Comparison of ENCODE assay signal across 28 mouse cellular contexts in the genomic region with DNA sequence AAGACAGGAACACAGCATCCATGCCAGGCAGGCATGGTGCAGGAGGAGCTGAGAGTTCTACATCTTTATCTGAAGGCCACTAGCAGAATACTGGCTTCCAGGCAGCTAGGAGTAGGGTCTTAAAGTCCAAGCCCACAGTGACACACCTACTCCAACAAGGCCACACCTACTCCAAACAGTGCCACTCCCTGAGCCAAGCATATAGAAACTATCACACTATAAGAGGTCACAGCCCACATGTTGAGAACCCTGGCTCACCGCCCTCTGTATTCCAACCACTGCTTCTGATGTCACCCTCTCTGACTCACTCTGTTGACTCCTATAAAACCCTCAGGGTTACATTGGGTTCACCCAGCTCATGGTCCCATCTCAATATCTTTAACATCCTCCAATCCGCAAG. TPM values are rescaled to one million over a fixed set of nuclear protein-coding genes. Genes with fewer than 3 reads are reported as not detected.
DNase-seq lines count a peak whose midpoint lies in the region; ATAC-seq and TF ChIP-seq lines count a peak whose summit lies in the region.
"Had no signal": no experiment of that assay in that cellular context is flagged by ENCODE, and none has a peak within 500 bp of the region (broad histone marks: within the 10 kb centered on the region; RNA-seq: fewer than 3 reads in every experiment).

No protein-coding gene starts in this region.

- WGBS in lung, postnatal 0 days: 73% methylated on average over 2 of the region's 2 CpGs
- 70% methylated on average over 2 of the region's 2 CpGs for WGBS in large intestine, adult 2 months
- WGBS in thymus, adult 2 months: 96% methylated on average over 2 of the region's 2 CpGs

- 0 out of 2 replicates have a peak, but pooled peaks have one; percentile 22 for ATAC-seq in lung, postnatal 0 days
- ATAC-seq: forebrain, embryonic 15.5 days; inflammation-experienced regulatory T-cells, adult 6 months; midbrain, embryonic 13.5 days had no signal

- no peaks in the 10 kb centered on the region for H3K9me3 ChIP-seq in lung, postnatal 0 days (ENCODE audit: low read length)
- H3K9me3 ChIP-seq: embryonic facial prominence, embryonic 13.5 days; forebrain, embryonic 15.5 days; hindbrain, embryonic 12.5 days; limb, embryonic 15.5 days; liver, embryonic 15.5 days; midbrain, embryonic 13.5 days; neural tube, embryonic 12.5 days had no signal

- no peak for TF ChIP-seq EP300 in lung, postnatal 0 days (IDR thresholded peaks at IDR 0.05)

- H3K4me2 ChIP-seq in lung, postnatal 0 days (replicated peaks; ENCODE audit: low read depth, low read length): no peak overlapping the region
- H3K4me2 ChIP-seq: embryonic facial prominence, embryonic 13.5 days; forebrain, embryonic 15.5 days; heart, embryonic 11.5 days; hindbrain, embryonic 12.5 days; limb, embryonic 15.5 days; liver, embryonic 15.5 days; midbrain, embryonic 13.5 days; neural tube, embryonic 12.5 days had no signal

- H3K27me3 ChIP-seq in lung, postnatal 0 days (replicated peaks; ENCODE audit: insufficient read depth, low read length): no peaks in the 10 kb centered on the region
- no peaks in the 10 kb centered on the region for H3K27me3 ChIP-seq in thymus, adult 2 months (ENCODE audit: control insufficient read depth, insufficient read depth, low read length)
- H3K27me3 ChIP-seq: embryonic facial prominence, embryonic 13.5 days; forebrain, embryonic 15.5 days; hindbrain, embryonic 12.5 days; limb, embryonic 15.5 days; midbrain, embryonic 13.5 days; neural tube, embryonic 12.5 days had no signal

- TF ChIP-seq CTCF in lung, postnatal 0 days (IDR thresholded peaks at IDR 0.05): no peak
- no peak for TF ChIP-seq CTCF in thymus, adult 2 months (IDR thresholded peaks at IDR 0.05; ENCODE audit: borderline replicate concordance, control insufficient read depth, extremely low read depth, insufficient read depth, low read length, poor library complexity)

- no peaks in the 10 kb centered on the region for H3K36me3 ChIP-seq in lung, postnatal 0 days (ENCODE audit: insufficient read depth, low read length)
- no peaks in the 10 kb centered on the region for H3K36me3 ChIP-seq in thymus, adult 2 months (ENCODE audit: control insufficient read depth, insufficient read depth, low read length)
- H3K36me3 ChIP-seq: forebrain, embryonic 15.5 days; limb, embryonic 15.5 days; liver, embryonic 15.5 days; neural tube, embryonic 12.5 days had no signal

- TF ChIP-seq POLR2A in thymus, adult 2 months (IDR thresholded peaks at IDR 0.05; ENCODE audit: control insufficient read depth, extremely low read depth, insufficient read depth, low read length, poor library complexity): no peak

- H3K4me3 ChIP-seq in lung, postnatal 0 days (ENCODE audit: low read depth, low read length): no peak overlapping the region
- H3K4me3 ChIP-seq in thymus, adult 2 months (ENCODE audit: control insufficient read depth, insufficient read depth, low read length): no peak overlapping the region
- H3K4me3 ChIP-seq: embryonic facial prominence, embryonic 13.5 days; forebrain, embryonic 15.5 days; hindbrain, embryonic 12.5 days; limb, embryonic 15.5 days; liver, embryonic 15.5 days; midbrain, embryonic 13.5 days; neural tube, embryonic 12.5 days had no signal

- no peak overlapping the region for H3K27ac ChIP-seq in lung, postnatal 0 days (ENCODE audit: low read length)
- H3K27ac ChIP-seq in thymus, adult 2 months (ENCODE audit: control insufficient read depth, insufficient read depth, low read length): no peak overlapping the region
- H3K27ac ChIP-seq: embryonic facial prominence, embryonic 13.5 days; forebrain, embryonic 15.5 days; hindbrain, embryonic 12.5 days; limb, embryonic 15.5 days; liver, embryonic 15.5 days; midbrain, embryonic 13.5 days; neural tube, embryonic 12.5 days had no signal

- no peaks in the 10 kb centered on the region for H3K4me1 ChIP-seq in lung, postnatal 0 days (ENCODE audit: insufficient read depth, low read depth, low read length)
- peaks cover 11% of the 10 kb centered on the region for H3K4me1 ChIP-seq in thymus, adult 2 months (replicated peaks; ENCODE audit: control insufficient read depth, insufficient read depth, low read length)

- peak; percentile 56 to 80 for DNase-seq in adrenal gland, adult (ENCODE audit: inconsistent age in 2 of 2, low spot score in 1 of 2)
- DNase-seq in adrenal gland, adult 18-20 months (ENCODE audit: low spot score in 2 of 2): no peak
- peak; percentile 37 for DNase-seq in lung, postnatal 0 days (ENCODE audit: low spot score)
- no peak for DNase-seq in lung, postnatal 36 days
- DNase-seq in large intestine, adult 2 months (ENCODE audit: low read depth, low spot score): peak; percentile 66
- DNase-seq in heart, adult 9 months (ENCODE audit: low spot score in 2 of 2): no peak
- DNase-seq in thymus, adult 2 months: no peak
- DNase-seq in kidney, postnatal 14 days: no peak
- DNase-seq: cerebellum, adult 9-11 months; heart, postnatal 10 days; spleen, adult 18-20 months; thymus, postnatal 14 days had no signal

- no peak overlapping the region for H3K9ac ChIP-seq in lung, postnatal 0 days (replicated peaks; ENCODE audit: low read depth)
- H3K9ac ChIP-seq: embryonic facial prominence, embryonic 13.5 days; forebrain, embryonic 15.5 days; hindbrain, embryonic 12.5 days; limb, embryonic 15.5 days; liver, embryonic 15.5 days; midbrain, embryonic 13.5 days; neural tube, embryonic 12.5 days had no signal

RNA-seq across cellular contexts. Expression of gene Gnb5, which starts 12.1 kb away (rescaled TPM):
- total RNA-seq in adrenal gland, adult 18-20 months (2021): 10 to 100 TPM; 46.8 to 66.4 TPM
- polyA plus RNA-seq in lung, postnatal 0 days (2015; fragmentation: Nextera tagmentation; extraction: Ambion mirVana): 10.7 and 11.5 TPM in 2 replicates
- 10.3 and 10.5 TPM in 2 replicates for polyA plus RNA-seq in large intestine, adult 2 months (2012; rRNA removed)
- polyA plus RNA-seq in thymus, adult 2 months (2012; rRNA removed): 5.1 and 7.3 TPM in 2 replicates

RNA-seq across cellular contexts. Expression of gene Bcl2l10, which starts 29.4 kb away (rescaled TPM):
- under 1 TPM in 1 of 2 experiments, not detected in 1; 0.99 TPM for total RNA-seq in adrenal gland, adult 18-20 months (2021)
- polyA plus RNA-seq in lung, postnatal 0 days (2015; fragmentation: Nextera tagmentation; extraction: Ambion mirVana): 0.11 and 0.13 TPM in 2 replicates
- not detected in 2 replicates for polyA plus RNA-seq in large intestine, adult 2 months (2012; rRNA removed)
- not detected in 2 replicates for polyA plus RNA-seq in thymus, adult 2 months (2012; rRNA removed)
- total RNA-seq: CH12.LX; gastrocnemius, postnatal 4 days; heart, postnatal 10 days; left cerebral cortex, postnatal 36 days; megakaryocyte progenitor cell, adult 5-6 weeks had no signal
- polyA plus RNA-seq: embryonic facial prominence, embryonic 13.5 days; forebrain, embryonic 15.5 days; heart, embryonic 11.5 days; hindbrain, embryonic 12.5 days; inflammation-experienced regulatory T-cells, adult 6 months; kidney, embryonic 16.5 days; limb, embryonic 15.5 days; liver, embryonic 15.5 days; lung, embryonic 16.5 days; midbrain, embryonic 13.5 days; neural tube, embryonic 12.5 days; stomach, embryonic 14.5 days had no signal

Comparison
In these comparisons a context has a peak if more than half of its experiments do, and no peak if none do; other contexts are left out.
1. DNase-seq: peak in adrenal gland, adult (2 of 2), lung, postnatal 0 days (single experiment) and large intestine, adult 2 months (single experiment); none in adrenal gland, adult 18-20 months (0 of 2), lung, postnatal 36 days (single experiment), heart, adult 9 months (0 of 2), thymus, adult 2 months (single experiment) and kidney, postnatal 14 days (single experiment).